Mouse (Mus musculus) layer of hippocampus, adult 11-12 months (tissue): ENCODE data around the gene Cybrd1.

ENCODE experiments used
- DNase-seq: peaks from one replicate; pipeline ENCODE4 v3.0.0; 2022; ENCODE audit warnings: low spot score

The Cybrd1 gene

DNA sequence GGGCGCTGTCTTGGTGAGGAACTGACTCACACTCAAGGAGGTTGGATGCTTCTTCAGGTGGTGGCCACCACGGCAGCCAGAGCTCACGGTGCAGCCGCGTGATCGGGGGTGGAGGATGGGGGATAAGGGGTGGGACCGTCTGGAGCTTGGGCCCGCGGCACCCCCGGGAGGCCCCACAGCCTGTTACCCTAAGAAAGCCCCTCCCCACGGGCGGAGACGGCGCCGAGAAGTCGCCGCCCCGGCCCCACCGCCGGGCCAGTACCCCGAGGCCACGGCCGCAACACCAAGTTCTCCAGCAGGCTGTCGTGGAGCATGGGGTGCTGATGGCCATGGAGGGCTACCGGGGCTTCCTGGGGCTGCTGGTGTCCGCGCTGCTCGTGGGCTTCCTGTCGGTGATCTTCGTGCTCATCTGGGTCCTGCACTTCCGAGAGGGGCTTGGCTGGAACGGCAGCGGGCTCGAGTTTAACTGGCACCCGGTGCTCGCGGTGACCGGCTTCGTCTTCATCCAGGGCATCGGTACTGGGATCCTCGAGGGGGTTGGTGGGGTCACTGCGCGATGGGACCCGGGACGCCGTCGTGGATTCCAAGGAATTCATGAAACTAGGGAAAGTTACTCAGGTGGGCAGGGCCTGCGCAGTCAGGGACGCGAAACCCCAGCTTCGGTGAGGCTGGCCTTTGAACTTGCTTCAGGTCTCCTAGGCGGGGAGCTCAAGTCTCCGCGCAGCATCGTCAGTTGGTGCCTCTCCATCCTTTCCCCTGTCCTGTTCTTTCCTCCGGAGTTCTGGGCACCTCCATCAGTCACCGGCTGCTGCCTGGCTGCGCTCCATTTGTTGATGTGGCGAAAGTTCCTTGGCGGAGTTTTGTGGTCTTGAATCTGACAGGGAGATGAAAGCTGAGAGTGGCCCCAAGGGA lies at the start of gene Cybrd1:
Cybrd1 (plus strand) TSS at position 127 of the 912 bp plus-strand sequence.
- DNase-seq, result no peak

DNA sequence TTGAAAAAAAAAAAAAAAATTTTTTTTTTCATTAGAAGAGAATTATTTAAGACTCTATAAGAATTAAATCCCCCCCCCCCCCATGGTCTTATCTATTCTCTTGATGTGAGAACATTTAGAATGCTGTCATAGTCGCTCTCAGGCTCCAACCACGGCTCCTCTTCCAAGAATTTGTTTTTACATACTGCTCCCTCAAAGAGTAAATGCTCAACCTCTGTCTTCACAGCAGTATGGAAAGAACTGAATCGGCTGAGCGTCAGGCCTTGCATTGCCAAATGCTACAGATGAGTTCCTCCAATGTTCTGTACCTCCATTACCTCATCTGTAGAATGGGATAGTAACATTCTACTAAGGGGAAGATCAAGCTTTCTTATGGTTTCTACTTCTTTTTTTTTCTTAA lies 46.1 kb upstream of the Cybrd1 start:
- DNase-seq, result no peak

DNA sequence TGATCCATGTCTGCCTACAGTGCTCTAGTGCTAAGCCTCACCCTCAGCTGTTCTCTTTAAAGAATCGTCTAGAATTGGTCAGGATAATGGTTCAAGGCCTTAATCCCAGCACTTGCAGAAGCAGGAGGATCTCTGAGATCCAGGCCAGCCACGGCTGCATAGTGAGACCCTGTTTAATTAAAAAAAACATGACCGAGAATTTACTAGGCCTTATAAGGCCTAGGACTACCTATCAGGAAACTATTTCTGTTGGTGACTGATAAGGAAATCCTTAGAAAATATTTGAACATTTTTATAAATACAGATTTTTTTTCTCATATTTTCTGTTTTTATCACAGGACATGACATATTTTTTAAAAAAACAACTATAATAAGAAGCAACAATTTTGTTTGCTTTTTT lies 44.4 kb upstream of the Cybrd1 start:
- DNase-seq, result no peak

DNA sequence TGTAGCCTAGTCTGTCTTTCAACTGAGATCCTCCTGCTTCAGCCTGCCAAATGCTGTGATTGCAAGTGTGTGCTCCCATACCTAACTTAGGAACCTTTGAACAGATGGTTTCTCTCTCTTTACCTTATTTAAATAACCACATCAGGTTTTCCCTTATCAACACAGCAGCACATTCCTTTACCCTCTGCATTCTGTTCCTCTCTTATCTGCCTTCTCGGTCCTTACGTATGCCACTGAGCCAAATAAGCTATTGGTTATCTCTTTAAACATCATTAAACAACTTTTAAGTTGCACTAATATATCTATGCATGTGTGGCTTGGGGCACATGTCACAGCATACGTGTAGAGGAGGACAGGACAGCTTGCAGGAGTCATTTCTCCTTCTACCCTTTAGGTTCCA lies 43.9 kb upstream of the Cybrd1 start:
- no peak for DNase-seq

DNA sequence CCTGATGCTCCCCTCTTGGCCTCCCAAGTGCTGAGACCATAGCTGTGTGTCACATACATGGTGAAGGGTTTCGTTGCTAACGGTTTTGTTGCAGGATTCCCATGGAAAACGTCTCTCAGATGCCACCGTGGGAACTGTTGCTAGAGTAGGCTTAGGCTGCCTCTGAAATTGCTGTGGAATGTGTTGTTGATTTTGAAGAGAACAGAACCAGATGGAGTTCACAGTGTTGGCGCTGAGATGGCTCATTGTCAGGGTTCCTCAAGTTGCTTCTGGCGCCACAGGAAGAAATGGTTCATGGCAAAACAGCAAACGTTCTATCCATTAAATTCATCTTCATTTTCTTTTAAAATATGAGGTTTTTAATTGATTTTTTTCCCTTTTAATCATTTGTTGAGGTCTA lies 35.3 kb upstream of the Cybrd1 start:
- DNase-seq, result peak; percentile 55

DNA sequence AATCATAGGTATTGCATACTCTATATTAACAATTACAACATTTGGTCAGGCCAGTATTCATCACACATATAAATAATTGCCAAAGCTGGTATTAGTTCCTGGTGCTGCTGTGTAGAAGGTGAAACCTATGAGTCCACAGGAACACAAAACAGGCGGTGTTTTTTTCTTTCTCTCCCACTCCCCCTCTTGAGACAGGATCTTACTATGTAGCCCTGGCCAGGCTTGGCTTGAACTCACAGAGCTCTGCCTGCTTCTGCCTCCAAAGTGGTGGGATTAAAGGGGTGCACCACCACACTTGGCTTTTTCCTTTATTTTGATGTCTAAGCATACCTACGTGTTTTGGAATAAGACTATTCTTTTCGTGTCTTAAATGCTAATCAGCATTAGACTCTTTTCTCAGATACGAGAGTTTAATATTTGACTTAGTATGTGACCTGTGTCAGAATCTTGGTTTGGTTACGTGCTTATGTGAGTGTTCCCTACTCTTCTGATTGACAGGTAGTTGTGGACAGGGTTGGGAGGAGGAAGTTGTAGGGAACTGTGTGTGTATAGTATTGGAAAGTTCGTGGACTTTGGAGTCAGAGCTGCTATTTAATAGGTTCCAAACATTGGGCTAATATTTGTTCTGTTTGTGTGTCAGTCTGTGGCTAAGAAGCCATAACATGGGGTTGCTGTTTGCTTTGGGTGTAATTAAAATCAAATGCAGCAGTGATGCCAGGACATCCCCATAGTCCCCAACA lies 34.1 kb upstream of the Cybrd1 start:
- DNase-seq, result no peak

DNA sequence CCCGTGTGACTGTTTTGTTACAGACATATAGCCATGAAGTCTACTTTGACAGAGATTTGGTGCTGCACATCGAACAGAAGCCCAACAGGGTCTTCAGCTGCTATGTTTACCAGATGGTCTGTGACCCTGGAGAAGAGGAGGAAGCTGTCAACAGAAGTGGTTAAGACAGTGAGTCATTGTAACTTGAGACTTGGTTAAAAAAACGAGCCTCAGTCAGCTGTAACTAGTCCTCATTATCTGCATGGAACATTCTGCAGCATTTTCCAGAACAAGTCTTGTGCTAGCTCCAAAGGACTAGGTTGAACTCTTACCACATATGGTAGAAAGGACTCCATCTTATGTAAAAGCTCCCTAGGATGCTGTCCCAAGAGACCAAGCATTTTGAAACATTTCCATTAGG lies 28.0 kb upstream of the Cybrd1 start:
- no peak for DNase-seq

DNA sequence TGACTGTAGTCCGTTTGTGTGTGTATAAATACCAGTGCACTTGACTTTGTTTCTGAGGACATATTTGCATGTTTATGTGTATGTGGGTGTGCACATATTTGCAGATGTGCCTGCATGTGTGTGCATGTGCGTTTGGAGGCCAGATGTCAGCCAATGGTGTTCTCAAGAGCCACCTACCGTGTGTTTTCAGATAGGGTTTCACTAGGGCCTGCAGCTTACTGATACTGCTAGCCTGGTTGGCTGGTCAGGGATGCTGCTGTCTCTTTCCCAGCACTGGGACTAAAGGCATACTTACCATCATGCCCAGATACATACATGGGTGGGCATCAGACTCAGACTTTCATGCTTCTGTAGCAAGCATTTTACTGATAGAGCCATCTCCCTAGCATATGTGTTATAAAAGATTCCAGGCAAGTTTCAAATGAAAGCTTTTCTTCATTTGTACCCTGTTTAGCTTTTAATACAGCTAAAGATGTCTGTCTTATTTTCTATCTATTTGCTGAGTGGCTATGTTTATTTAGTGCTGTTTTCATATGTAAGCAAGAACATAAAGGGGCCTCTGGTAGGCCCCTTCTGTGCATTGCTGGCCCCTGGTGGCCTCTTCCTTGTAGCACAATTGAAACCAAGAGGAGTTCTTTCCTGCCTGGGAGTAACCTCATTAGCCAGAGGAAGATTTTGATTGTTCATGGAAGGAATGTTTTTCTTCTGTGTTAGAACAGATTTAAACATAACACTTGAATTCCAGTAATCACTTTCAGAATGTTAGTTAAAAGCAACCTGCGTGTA lies 26.9 kb upstream of the Cybrd1 start:
- no peak for DNase-seq

DNA sequence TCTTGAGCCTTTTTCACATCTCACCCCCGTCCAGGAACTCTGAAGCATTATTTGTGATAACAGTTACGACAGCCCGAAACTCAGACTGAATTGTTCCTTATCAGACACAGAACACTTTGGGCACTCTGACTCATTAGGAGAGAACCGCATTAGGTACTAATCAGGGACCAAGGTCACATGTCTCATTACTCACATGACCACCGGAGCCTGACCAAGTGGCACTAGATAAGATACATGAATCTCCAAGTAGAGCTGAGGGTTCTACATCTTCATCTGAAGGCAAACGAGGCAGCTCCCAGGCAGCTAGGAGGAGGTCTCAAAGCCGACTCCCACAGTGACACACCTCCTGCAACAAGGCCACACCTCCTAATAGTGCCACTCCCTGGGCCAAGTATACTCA lies 21.6 kb upstream of the Cybrd1 start:
- no peak for DNase-seq

DNA sequence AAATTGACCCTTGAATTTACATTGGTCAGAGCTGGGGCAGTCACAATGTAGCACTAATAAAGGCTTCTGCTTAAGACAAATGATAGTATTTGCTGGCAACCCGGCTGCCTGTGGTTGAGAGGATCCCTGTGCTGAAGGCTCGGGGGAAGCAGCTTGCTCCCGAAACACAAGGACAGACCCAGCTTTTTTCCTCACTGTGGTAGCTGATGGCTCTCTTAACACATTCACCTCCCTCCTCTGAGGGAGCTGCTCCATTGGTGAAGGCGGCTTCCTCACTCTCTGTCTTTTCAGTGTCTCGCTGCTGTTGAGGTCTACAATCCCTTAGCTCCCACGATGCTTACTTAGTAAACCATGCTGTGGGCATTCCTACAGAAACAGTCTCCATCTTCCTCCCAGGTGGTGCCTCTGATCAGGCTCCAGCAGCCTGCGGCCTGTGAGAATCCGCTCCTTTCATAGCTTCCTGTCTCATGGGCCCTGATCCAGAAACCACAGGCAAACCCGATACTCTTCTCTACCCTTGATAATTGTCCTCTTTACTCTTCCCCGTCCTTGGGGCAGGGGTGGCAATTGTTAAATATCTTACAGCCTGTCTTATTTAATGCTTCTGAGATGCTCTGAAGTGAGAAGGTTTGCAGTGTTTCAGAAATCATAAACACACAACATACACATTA lies 15.0 kb upstream of the Cybrd1 start:
- no peak for DNase-seq

DNA sequence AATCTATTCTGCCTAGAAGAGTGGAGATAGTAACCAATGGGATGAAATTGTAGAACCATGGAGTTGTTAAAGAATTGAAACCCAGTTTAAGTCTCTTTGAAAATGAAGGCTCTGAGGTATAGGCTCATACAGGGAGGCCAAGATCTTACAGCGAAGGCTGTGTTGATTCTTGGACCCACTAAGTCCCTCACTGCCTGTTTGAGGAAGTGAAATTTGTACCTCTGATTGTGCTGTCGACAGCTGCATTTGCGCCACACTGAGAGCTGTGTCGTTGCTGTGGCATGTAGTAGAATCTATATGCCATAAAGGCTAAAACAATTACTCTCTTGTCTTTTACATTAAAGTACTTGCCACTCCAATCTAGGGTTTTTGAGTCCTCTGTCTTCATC lies 14.4 kb upstream of the Cybrd1 start:
- DNase-seq, result no peak

DNA sequence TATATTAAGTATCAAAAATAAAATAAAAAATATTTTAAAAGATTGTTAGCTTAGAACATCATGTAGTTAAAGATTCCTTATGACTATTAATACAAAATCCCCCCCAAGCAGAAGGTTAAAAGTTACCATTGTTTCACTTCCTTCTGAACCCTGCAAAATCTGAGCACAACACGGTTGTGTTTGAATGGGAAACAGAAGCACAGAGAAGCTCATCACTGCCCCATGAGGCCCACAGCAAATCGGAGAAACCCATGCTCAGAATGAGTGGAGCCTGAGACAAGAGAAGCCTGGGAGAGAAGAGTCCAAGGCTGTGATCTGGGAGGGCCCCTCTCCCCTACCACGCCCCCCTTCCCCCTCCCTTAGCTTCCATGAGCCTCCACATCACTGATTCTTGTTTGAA lies 13.0 kb upstream of the Cybrd1 start:
- DNase-seq, result no peak

DNA sequence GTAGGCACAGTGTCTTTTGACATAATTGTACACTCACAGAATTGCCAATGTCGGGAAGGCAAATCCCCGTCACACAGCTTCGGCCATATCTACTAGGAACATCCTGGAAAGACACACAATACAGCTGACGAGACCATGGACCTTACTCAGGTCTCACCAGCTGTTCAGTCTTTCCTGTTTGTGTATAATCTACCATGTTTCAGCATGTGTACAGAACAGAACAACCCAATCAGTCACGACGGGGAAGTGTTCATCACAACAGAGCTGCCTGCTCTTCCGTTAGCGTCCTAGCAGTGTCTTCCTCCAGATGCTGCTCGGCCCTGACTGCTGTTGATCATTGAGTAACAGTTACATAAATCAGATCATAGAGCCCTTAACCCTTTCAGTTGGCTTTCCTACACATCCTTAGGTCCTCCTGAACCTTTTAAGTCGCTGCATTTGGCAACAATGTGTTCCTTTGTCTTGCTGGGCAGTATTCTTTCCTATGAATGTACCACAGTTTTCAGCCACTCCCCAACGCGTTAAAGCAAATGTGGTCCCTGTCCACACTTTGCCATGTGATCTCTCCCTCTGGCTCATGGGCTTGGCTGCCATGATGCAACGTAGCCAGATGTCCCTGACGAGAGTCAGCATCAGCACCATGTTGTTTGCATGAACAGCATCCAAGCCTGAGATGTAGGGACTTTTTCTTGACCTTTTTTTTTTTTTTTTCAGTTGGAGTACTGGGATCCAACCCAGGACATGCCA lies 12.1 kb upstream of the Cybrd1 start:
- no peak for DNase-seq

DNA sequence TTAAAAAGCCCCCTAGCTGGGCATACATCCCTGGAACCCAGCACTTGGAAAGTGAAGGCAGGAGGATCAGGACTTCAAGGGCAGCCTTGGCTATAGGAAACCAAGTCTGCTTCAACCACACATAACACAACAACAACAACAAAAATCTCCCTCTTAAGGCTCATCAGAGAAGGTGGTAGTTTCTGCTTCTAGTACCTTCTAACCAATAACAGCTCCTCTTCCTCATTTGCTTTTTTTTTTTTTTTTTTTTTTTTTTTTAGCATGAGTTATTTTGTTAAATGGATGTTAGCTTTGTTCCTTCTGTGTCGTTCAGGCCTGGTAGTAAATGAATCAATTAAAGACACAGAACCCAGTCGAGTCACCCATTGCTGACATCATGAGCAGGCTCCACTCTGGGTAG lies 10.5 kb upstream of the Cybrd1 start:
- no peak for DNase-seq

DNA sequence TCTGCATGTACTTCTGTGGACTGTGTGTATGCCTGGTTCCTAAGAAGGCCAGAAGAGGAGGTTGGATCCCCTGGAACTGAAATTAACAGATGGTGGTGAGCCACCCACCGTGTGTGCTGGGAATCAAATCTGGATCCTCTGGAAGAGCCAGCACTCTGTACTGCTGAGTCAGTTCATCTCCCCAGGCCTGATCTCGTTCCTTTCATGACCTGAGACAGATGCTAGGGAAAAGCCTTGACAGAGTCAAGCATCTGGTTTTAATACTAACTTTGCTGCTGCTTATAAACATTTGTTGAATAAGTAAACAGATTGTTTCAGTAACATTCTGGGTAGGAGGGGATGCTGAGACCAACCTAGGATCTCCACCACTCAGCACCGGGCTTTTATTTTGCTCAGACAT lies 9.2 kb upstream of the Cybrd1 start:
- no peak for DNase-seq

DNA sequence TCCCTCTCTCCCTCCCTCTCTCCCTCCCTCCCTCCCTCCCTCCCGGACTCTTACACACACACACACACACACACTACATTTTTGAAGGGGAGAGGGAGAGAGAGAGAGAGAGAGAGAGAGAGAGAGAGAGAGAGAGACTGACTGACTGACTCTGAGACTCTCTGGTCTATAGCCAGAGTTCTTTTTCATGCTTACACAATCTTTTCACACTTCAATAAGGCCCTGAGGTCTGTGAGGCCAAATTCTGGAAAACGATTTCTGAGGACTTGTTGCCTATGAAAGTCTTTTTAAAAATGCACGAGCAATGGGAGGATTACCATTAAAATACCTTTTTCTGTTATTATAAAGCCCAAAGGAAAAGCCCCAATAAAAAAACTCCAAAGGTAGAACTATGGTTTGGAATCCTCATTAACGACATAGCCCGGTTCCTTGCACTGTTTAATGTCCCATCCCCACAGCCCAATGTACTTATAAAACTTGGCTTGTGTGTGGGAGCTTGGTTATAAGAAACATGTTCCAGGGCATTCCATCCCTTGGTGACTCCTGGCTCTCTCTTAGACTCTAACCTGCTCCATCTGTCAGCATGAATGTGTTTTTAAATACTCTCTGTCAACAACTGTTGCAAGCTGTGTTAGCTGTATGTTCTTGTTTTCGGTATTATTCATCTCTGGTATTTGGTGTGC lies 4.1 kb upstream of the Cybrd1 start:
- DNase-seq, result no peak

DNA sequence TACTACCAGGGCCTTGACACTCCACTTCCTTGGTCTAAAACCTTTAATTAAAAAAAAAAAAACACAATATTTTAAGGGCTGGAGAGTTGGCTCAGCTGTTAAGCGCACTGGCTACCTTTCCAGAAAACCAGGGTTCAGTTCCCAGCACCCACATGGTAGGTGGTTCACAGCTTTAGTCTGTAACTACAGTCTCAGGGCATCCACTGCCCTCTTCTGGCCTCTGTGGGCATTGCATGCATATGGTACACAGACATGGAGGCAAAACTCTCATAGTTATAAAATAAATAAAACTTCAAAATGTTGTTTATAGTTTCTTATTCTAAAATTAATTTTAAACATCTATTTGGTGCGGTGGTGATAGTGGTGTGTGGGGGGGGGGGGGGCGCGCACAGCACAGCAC lies 1.6 kb upstream of the Cybrd1 start:
- DNase-seq, result no peak

DNA sequence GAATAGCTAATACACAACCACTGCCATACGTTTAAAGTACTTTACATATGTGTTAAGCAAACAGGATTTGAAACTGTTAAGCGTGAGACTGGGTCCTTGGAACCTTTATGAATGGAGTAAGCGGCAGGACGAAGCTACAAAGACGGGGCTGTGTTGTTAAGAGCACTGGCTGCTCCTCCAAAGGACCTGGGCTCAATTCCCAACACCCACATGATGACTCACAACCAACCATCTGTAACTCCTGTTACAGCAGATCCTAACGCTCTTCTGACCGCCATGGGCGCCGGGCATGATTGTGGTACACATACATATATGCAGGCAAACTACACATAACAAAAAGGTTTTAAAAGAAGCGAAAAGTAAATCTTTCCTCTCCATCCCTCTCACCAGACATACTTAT lies 3.1 kb downstream of the Cybrd1 start:
- peak; percentile 62 for DNase-seq

DNA sequence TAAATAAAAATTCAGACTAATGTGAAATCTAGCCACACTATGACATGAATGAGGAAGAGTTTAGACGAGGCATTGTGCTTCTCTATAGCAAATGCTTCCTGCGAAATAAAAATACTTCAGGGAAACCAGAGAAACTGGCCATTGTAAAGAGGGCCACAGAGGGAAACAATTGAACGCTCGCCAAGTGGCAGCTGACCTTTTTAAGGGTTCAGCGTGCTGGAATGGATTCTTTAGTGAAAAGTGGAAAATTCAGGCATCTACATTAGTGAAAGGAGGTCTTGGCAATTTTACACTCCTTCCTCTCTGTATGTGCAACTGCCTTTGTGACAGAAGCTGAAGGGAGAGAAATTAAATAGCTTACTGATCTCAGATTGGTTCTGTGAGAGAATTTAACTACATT lies 3.7 kb downstream of the Cybrd1 start:
- DNase-seq, result no peak

DNA sequence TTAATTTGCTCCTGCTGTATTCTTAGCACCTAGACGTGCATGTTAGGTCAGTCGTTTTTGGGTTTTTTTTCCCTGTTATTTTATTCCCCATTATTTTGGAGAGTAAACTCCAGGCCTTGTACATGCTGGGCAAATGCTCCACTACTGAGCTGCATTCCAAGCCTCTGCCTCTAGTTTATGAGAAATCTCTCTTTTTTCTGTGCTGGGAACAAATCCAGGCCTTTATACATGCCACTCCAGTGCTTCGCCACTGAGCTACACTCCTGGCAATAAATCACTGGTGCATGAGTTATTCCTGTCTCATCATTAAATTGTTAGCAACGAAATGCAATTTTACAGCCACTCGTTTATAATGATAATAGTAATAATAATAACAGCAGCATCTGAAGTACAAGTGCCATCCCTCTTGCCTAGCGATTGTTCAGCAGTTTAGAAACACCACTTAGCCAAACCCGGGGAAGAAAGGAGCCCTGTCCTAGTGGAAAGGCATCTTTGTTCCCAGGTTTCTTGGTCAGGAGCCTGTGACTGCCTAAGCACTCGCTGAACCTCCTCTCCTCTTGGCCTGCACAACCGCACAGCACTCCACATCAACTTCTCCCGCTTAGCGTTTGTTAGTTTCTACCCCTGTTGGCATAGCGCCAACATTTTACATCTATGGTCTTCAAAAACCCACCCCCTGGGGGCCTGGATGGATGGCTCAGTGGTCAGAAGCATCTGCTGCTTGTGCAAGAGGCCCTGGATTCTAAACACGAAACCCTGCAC lies 4.7 kb downstream of the Cybrd1 start:
- DNase-seq, result no peak
